Mouse (Mus musculus) CH12.LX (cell line): ENCODE measurements at regions not wholly inside any gene's neighbourhood (a gene's known extent, or its start where the extent isn't known, plus 50 kb on each side); places are given as distances from the start of the nearest gene placed in this dataset.
"Not testable (repeated sequence)": the region's sequence is repeated elsewhere in the genome, so short reads cannot be mapped to it uniquely, and the experiment has no call there.

Source experiments
- BHLHE40 ChIP-seq: IDR thresholded peaks from 2 replicates; pipeline ENCODE4 v1.6.1; 2011; ENCODE audit warnings: mild to moderate bottlenecking, low read depth, low read length, improper control_type of control experiment
- CHD2 ChIP-seq: IDR thresholded peaks from 2 replicates; pipeline ENCODE4 v1.6.1; 2011; ENCODE audit warnings: low read length, improper control_type of control experiment
- CTCF ChIP-seq, 2 experiments: IDR thresholded peaks in 1 of 2; conservative IDR thresholded peaks in 1 of 2; 2 replicates each; pipeline ENCODE4 v1.5.1; 2011 to 2012; ENCODE audit warnings: low read depth in 2 of 2, low read length in 2 of 2, improper control_type of control experiment in 1 of 2, inconsistent platforms in 1 of 2, mild to moderate bottlenecking in 1 of 2, moderate library complexity in 1 of 2
- ELF1 ChIP-seq: IDR thresholded peaks from 2 replicates; pipeline ENCODE4 v1.6.1; 2014; ENCODE audit warnings: low read depth, mild to moderate bottlenecking, inconsistent platforms, low read length, improper control_type of control experiment
- EP300 ChIP-seq: IDR thresholded peaks from 2 replicates; pipeline ENCODE4 v1.6.1; 2011; ENCODE audit warnings: low read length, improper control_type of control experiment
- MEF2A ChIP-seq: IDR thresholded peaks from 2 replicates; pipeline ENCODE4 v1.6.1; 2014; ENCODE audit warnings: low read depth, mild to moderate bottlenecking, inconsistent platforms, low read length, improper control_type of control experiment, borderline replicate concordance
- NRF1 ChIP-seq: IDR thresholded peaks from 2 replicates; pipeline ENCODE4 v1.6.1; 2014; ENCODE audit warnings: low read depth, mild to moderate bottlenecking, inconsistent platforms, low read length, improper control_type of control experiment, moderate library complexity
- POLR2A ChIP-seq: IDR thresholded peaks from 2 replicates; pipeline ENCODE4 v1.6.1; 2011; ENCODE audit warnings: low read depth, mild to moderate bottlenecking, improper control_type of control experiment, low read length
- POLR2AphosphoS2 ChIP-seq: IDR thresholded peaks from 2 replicates; pipeline ENCODE4 v1.6.1; 2011; ENCODE audit warnings: low read depth, low read length, improper control_type of control experiment
- RCOR1 ChIP-seq: conservative IDR thresholded peaks from 2 replicates; pipeline ENCODE4 v1.6.1; 2012; ENCODE audit warnings: low read depth, mild to moderate bottlenecking, inconsistent platforms, low read length, improper control_type of control experiment
- TCF12 ChIP-seq: IDR thresholded peaks from 2 replicates; pipeline ENCODE4 v1.6.1; 2014; ENCODE audit warnings: low read depth, mild to moderate bottlenecking, inconsistent platforms, low read length, improper control_type of control experiment

GRCm38 (mm10) chrX:50605517-50605916, 177.2 kb upstream of the Olfr1324 start:
- not testable (repeated sequence) for TF ChIP-seq RCOR1, NRF1, POLR2A, EP300, MEF2A, BHLHE40, ELF1, CHD2, TCF12, POLR2AphosphoS2
- TF ChIP-seq CTCF (conservative IDR thresholded peaks at IDR 0.05 in 1 of 2, IDR thresholded peaks at IDR 0.05 in 1 of 2; ENCODE audit: low read depth in 2 of 2, low read length in 2 of 2), result peak in 1 of 2 experiments; percentile 17; a peak in 1 of 4 replicates
